Mouse (Mus musculus): ENCODE results near the gene Gm20481. TPM values are rescaled to one million over a fixed set of nuclear protein-coding genes. Genes with fewer than 3 reads are reported as not detected.
"Not testable (repeated sequence)": the region's sequence is repeated elsewhere in the genome, so short reads cannot be mapped to it uniquely, and the experiment has no call there.

Gm20481 gene
- total and polyA plus RNA-seq, 2 experiments from 2014 or later: not detected

GRCm38 (mm10) chr17:34982328-34982727, 12.6 kb downstream of the Gm20481 start:
- ATAC-seq: no peak
- peaks cover 7% of the 10 kb centered on the region for H3K4me1 ChIP-seq (ENCODE audit: insufficient read depth, low read length)
- peak overlapping the region; percentile 78 for H3K4me2 ChIP-seq (ENCODE audit: low read depth, low read length)
- WGBS: under 1% methylated on average over 15 of the region's 15 CpGs
- no peak for DNase-seq (ENCODE audit: low spot score)
- H3K36me3 ChIP-seq (ENCODE audit: insufficient read depth, low read length): peaks cover 16% of the 10 kb centered on the region; the same call in 1 of the 2 replicates
- H3K9me3 ChIP-seq (ENCODE audit: low read length): no peaks in the 10 kb centered on the region
- peak overlapping the region; percentile 94; the same call in 1 of the 2 replicates for H3K27ac ChIP-seq
- peak overlapping the region; percentile 79 for H3K4me3 ChIP-seq (ENCODE audit: low read length)
- no peaks in the 10 kb centered on the region for H3K27me3 ChIP-seq (ENCODE audit: insufficient read depth, low read length)
- H3K9ac ChIP-seq (replicated peaks; ENCODE audit: low read length): peak overlapping the region; percentile 79
- no peak for TF ChIP-seq CTCF (IDR thresholded peaks at IDR 0.05; ENCODE audit: low read depth)

DNA sequence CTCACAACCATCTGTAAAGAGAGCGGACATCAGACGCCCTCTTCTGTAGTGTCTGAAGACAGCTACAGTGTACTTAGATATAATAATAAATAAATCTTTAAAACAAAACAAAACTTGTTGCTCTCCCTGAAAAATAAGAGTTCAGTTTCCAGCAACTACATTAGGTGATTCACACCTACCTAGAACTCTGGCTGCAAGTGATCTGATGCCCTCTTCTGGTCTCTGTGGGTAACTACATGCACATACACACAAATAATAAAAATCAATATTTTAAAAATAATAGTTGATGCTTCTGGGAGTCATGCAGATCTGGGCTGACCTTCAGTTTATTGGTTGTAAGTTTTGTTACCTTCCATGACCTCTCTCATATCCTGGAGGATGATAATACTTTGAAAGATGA, 14.5 kb downstream of the Gm20481 start:
- Histone ChIP-seq H3K4me2 (ENCODE audit: low read depth, low read length) (no peak overlapping the region), H3K27me3 (ENCODE audit: insufficient read depth, low read length) (no peaks in the 10 kb centered on the region), H3K4me3 (ENCODE audit: low read length) (no peak overlapping the region), H3K27ac (no peak overlapping the region), H3K9ac (replicated peaks; ENCODE audit: low read length) (no peak overlapping the region), H3K9me3 (ENCODE audit: low read length) (no peaks in the 10 kb centered on the region), H3K36me3 (ENCODE audit: insufficient read depth, low read length) (peaks cover 16% of the 10 kb centered on the region; the same call in 1 of the 2 replicates), H3K4me1 (ENCODE audit: insufficient read depth, low read length) (peaks cover 7% of the 10 kb centered on the region)
- peak; percentile 75 for TF ChIP-seq CTCF (IDR thresholded peaks at IDR 0.05; ENCODE audit: low read depth)
- 71% methylated on average over 2 of the region's 2 CpGs for WGBS
- DNase-seq (ENCODE audit: low spot score) (peak; percentile 56), ATAC-seq (no peak)

GRCm38 (mm10) chr17:34994751-34995150, 25.0 kb downstream of the Gm20481 start:
- Histone ChIP-seq H3K4me3 (ENCODE audit: low read length) (no peak overlapping the region), H3K9ac (replicated peaks; ENCODE audit: low read length) (no peak overlapping the region), H3K27me3 (ENCODE audit: insufficient read depth, low read length) (no peaks in the 10 kb centered on the region), H3K36me3 (ENCODE audit: insufficient read depth, low read length) (0 out of 2 replicates have a peak, but pooled peaks cover 3% of the 10 kb centered on the region), H3K4me1 (ENCODE audit: insufficient read depth, low read length) (no peaks in the 10 kb centered on the region), H3K4me2 (ENCODE audit: low read depth, low read length) (no peak overlapping the region), H3K9me3 (ENCODE audit: low read length) (no peaks in the 10 kb centered on the region), H3K27ac (no peak overlapping the region)
- no peak for TF ChIP-seq CTCF (IDR thresholded peaks at IDR 0.05; ENCODE audit: low read depth)
- DNase-seq (ENCODE audit: low spot score) (no peak), ATAC-seq (no peak)

DNA sequence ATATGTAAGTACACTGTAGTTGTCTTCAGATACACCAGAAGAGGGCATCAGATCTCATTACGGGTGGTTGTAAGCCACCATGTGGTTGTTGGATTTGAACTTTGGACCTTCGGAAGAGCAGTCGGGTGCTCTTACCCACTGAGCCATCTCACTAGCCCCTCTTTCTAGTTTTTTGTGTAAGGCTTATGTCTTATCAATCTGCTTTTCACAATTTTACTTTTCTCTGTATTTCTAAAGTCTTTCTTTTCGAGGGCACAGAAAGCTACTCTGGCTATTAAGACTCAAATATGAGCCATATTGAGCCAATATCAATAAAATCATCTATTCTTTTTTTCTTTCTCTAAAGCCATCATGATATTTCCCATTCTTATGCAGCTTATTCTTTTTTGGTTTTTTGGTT, 25.5 kb downstream of the Gm20481 start:
- not testable (repeated sequence) for DNase-seq (ENCODE audit: low spot score); ATAC-seq; H3K27me3 ChIP-seq (ENCODE audit: insufficient read depth, low read length); H3K36me3 ChIP-seq (ENCODE audit: insufficient read depth, low read length); H3K9me3 ChIP-seq (ENCODE audit: low read length); H3K4me3 ChIP-seq (ENCODE audit: low read length); H3K4me1 ChIP-seq (ENCODE audit: insufficient read depth, low read length); H3K4me2 ChIP-seq (ENCODE audit: low read depth, low read length); H3K27ac ChIP-seq; H3K9ac ChIP-seq (replicated peaks; ENCODE audit: low read length)
- 90% methylated on average over 4 of the region's 4 CpGs for WGBS

DNA sequence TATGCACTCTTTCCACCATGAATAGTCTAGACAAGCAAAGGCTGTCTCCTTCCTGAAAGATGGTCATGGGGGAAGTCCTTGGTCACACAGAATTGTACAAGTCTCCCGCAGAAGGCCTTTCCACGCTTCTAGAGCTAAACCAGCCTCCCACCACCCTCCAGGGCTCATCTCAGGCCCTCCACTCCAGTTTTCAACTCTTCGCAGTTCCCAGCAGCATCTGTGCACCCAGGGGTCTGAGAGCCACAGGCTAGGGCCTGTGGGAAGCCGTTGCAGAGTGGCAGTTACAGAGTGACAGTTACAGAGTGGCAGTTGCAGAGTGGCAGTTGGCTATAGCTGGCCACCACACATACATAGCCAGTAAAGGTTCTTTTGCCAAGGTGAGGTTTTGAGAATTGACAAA, 26.2 kb downstream of the Gm20481 start:
- not testable (repeated sequence) for H3K9me3 ChIP-seq (ENCODE audit: low read length); H3K4me3 ChIP-seq (ENCODE audit: low read length); DNase-seq (ENCODE audit: low spot score); H3K4me2 ChIP-seq (ENCODE audit: low read depth, low read length); H3K4me1 ChIP-seq (ENCODE audit: insufficient read depth, low read length); H3K36me3 ChIP-seq (ENCODE audit: insufficient read depth, low read length); H3K27me3 ChIP-seq (ENCODE audit: insufficient read depth, low read length); ATAC-seq; H3K27ac ChIP-seq; H3K9ac ChIP-seq (replicated peaks; ENCODE audit: low read length)
- WGBS: 96% methylated on average over 4 of the region's 4 CpGs

GRCm38 (mm10) chr17:34996411-34997141, 26.9 kb downstream of the Gm20481 start:
- Histone ChIP-seq H3K27ac (no peak overlapping the region), H3K27me3 (ENCODE audit: insufficient read depth, low read length) (no peaks in the 10 kb centered on the region), H3K9ac (replicated peaks; ENCODE audit: low read length) (no peak overlapping the region), H3K4me3 (ENCODE audit: low read length) (no peak overlapping the region), H3K36me3 (ENCODE audit: insufficient read depth, low read length) (no peaks in the 10 kb centered on the region), H3K9me3 (ENCODE audit: low read length) (no peaks in the 10 kb centered on the region), H3K4me1 (ENCODE audit: insufficient read depth, low read length) (no peaks in the 10 kb centered on the region), H3K4me2 (ENCODE audit: low read depth, low read length) (no peak overlapping the region)
- 83% methylated on average over 12 of the region's 14 CpGs for WGBS
- DNase-seq (ENCODE audit: low spot score) (no peak), ATAC-seq (no peak)
- TF ChIP-seq CTCF (IDR thresholded peaks at IDR 0.05; ENCODE audit: low read depth): no peak

DNA sequence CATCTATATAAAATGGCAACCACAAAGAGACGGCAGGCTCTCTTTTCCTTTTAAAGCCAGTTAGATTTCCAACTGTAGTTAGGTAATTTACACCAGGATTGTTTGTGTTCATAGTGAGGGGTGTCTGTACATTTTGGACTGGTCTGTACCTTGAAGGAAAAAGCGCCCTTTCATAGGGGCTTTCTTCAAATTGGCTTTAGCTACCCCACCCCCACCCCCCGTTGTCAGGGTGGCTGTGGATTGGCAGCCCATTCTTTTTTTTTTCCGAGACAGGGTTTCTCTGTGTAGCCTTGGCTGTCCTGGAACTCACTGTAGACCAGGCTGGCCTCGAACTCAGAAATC, 27.4 kb downstream of the Gm20481 start:
- Histone ChIP-seq H3K9ac (replicated peaks; ENCODE audit: low read length) (no peak overlapping the region), H3K4me2 (ENCODE audit: low read depth, low read length) (no peak overlapping the region), H3K9me3 (ENCODE audit: low read length) (no peaks in the 10 kb centered on the region), H3K4me3 (ENCODE audit: low read length) (no peak overlapping the region), H3K36me3 (ENCODE audit: insufficient read depth, low read length) (no peaks in the 10 kb centered on the region), H3K27ac (no peak overlapping the region), H3K27me3 (ENCODE audit: insufficient read depth, low read length) (no peaks in the 10 kb centered on the region), H3K4me1 (ENCODE audit: insufficient read depth, low read length) (no peaks in the 10 kb centered on the region)
- TF ChIP-seq CTCF (IDR thresholded peaks at IDR 0.05; ENCODE audit: low read depth): no peak
- 78% methylated on average over 5 of the region's 5 CpGs for WGBS
- ATAC-seq (no peak), DNase-seq (ENCODE audit: low spot score) (no peak)

Data from hindbrain, postnatal 0 days (tissue).